Mouse (Mus musculus): ENCODE measurements around the gene Nr1d2.

DNA sequence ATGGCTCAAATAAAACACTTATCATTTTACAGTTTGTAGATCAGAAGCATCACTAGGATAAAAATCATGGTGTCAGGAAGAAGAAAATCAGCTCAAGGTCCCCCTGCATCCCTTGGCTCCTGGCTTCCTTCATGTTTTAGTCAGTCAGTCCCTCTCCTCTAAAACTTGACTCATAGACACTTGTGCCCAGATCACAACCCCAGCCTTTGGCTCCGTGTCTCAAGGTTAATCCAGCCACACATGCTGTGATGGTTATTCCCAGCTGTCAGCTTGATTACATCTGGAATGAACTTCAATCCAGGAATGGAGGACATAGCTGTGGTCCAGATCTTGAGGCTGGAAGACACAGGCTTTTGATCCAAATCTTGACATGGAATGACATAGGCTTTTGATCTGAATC is 35.6 kb upstream of the Nr1d2 start:
- no peak for TF ChIP-seq POLR2A (IDR thresholded peaks at IDR 0.05; ENCODE audit: control insufficient read depth, extremely low read depth, insufficient read depth, low read length, poor library complexity)
- TF ChIP-seq CTCF (IDR thresholded peaks at IDR 0.05; ENCODE audit: borderline replicate concordance, control insufficient read depth, extremely low read depth, insufficient read depth, low read length, poor library complexity), result no peak

Measured in thymus, adult 2 months (tissue).